Mouse (Mus musculus): ENCODE data around the gene Aarsd1.
"Not testable (repeated sequence)": the region's sequence is repeated elsewhere in the genome, so short reads cannot be mapped to it uniquely, and the experiment has no call there.

Gene Aarsd1

DNA sequence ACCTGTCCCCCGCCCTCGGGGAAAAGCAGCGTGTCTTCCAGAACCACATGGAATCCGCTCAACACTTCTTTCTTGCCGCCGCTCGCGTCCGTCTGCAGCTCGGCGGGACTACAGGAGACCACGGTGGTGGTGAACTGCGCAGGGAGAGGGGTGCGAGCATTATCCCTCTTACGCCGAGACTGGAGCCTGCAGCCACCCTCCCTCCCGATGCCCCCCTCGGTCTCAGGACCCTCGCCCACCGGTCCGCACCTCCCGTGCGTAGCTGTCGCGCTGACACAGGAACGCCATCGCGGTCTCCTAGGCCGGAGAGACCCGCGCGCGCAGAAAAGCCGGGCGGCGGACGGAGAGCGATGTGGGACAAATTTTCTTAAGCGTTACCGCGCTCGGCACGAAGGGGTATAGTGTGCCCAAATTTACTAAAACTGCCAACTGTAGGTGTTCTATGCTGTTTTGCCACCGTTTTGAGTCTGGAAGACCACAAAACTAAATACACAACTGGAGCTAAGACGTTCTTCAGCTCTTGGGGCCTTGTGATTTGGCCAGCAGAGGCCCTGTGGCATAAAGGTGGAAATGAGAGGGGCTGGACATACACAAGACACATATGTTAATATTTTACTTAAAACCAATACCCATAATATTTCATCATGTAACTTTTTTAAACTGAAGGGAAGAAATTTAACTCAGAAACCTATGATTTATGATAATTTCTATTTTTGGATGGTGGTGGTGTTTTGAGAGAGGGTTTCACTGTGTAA is at the start of gene Aarsd1:
TSS of gene Aarsd1 (minus strand) at position 515 of the 755 bp plus-strand sequence.
- DNase-seq: peak; percentile 91

GRCm38 (mm10) chr11:101466552-101466950 is 49.1 kb upstream of the Aarsd1 start:
- DNase-seq: not testable (repeated sequence)

DNA sequence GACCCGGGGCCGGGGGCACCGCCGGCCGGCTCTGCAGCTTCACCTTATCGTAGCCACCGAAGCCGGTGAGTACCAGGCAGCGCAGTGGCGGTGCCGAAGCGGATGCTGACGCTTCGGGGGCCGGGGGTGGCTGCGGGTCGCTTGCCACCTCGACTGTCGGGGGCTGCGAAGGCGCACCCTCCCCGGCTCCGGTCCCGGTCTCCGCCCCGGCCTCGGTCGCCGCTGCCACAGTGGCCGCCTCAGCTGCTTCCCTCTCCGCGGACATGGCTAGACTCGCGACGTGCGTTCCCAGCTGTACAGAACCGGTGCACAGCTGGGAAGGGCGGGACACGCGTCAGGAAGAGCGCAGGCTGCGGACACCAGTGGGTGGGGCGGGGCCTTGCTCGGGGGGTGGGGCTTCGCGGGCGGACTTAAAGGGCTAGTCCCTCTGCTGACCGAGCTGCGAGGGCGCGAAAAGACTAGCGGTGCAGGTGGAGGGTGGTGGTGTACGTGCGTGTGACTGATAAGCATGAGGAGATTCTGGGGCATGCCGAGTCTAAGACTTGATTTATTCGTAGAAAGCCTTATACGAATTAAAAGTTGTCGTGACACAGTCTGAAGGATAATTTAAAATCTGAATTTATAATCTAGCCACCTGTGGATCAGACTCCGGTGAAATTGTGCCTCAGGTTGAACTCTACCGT is 48.6 kb upstream of the Aarsd1 start, which contains the start of gene Vat1:
TSS of gene Vat1 (minus strand) at position 362 of the 683 bp plus-strand sequence.
- peak; percentile 82 for DNase-seq

DNA sequence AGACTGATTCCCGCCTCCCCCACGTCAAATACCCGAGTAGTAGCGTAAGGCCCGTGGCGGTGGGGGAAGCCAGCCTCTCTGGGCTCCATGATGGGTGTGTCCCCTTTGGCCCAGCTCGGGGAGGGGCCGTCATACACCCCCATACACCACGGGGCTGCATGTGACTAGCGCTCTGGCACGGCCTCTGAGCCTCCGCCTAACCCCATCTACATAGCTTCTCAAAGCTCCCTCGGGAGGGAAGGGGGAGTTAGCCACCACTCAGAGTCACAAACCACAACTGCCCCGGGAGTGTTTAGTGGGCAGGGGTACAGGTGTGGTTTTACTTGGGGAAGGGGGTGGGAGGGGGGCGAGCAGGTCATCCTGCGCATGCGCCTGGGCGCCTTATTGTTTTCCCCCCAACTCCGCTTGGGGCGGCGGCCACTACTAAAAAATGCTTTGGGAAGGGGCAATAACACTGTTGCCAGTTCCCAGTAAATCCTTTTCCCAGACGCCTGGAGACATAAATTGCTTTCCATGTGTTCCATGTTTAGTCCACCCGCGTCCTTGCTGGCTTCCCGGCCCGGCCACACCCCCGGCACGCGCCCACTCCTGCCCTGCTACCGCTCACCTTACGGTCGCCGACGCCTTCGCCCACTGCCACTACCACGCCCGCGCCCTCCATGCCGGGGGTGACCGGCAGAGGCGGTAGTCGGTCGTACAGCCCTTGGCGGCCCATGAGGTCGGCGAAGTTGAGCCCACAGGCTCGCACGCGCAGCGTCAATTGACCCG is 47.9 kb upstream of the Aarsd1 start:
- peak; percentile 76 for DNase-seq

DNA sequence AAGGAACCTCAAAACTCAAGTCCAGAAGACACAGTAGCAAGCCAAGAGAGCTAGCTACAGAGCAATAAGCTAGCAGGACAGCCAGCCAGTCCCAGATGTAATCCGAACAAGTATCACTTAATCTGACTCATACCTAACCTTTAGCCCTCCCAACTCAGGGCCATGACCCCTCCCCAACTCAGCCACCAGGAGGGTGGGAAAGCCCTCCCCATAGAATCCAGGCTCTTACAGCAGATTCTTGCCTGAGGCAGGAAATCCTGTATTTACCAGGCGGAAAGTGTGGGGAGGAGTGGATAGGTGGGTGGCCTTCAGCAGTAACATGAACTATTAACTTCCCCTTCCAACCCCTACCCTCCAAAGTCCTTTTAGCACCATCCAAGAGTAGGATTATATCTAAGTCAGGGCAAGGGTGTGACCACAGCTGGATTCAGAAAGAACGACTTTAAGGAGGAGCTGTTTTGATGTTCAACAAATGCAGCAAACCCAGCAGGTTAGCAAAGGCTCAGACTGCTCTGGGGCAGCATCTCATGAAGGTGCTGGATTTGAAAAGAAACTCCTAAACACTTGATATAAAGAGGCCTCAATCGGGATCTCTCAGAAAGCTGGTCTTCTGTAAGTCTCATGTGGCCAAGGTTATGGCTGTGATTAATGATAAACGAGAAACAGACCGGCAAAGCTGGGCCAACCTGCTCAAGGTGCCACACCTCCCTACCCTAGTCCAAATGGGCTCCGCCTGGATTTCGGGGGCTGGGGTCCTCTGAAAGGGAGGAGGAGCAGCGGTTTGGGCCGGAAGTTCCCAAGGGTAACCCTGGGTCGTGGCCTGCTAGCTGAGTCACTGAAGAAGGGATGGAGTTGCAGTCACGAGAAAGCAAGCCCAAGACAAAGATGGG is 47.0 kb upstream of the Aarsd1 start, which contains the start of gene Rnd2:
TSS of gene Rnd2 (plus strand) at position 789 of the 890 bp plus-strand sequence.
- DNase-seq: no peak

DNA sequence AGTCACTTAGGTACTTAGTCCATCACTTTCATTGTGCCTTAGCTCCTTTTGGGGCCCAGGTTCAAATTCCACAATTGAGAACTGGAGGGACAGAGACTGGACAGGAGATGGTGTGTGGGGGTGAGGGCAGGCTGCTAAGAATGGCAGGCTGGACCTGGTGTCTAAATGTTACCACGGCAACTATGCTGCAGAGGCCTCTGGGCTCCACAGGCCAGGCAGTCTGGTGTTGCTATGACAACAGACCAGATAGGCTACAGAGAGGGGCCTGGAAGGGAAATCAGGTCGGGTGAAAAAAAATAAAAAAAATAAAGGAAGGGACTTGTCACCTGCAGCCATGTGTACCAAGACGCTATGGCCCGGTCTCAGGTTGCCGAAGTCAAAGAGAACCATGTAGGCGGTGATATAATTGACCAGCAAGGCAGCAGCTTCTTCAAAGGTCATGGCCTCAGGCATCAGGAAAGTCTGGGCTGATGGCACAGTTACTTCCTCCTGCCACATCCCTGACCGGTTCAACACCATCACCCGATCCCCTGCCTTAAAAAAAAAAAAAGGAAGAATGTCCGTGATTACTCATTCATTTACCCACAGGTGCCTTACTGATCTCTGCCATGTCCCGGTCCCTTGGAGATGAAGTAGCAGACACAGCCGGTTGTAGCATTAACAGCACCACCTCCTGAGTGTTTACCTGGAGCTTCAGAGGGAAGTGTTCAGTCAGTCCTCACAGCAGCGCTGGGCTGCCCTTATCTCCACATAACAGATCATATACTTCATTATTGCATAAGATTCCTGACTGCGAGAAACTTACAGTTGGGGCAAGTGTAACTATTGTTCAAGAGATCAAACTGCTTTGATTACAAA is 45.4 kb upstream of the Aarsd1 start:
- DNase-seq: peak; percentile 79

DNA sequence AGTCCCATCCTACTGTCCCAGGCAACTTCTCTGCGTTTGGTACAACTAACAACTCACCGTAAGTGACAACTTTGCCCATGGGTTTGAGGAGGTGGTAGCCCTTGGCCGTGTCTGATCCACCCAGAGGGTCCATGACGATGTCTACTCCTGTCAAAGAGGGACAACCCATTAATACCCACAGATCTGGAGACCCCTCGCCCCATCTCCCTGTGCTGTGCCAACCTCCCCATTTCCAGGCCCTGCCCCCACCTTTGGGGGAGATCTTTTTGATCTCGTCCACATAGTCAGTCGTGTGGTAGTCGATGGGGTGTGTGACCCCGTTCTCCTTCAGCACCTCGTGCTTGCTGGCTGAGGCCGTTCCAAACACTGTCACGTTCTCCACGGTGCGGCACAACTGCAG is 44.7 kb upstream of the Aarsd1 start:
- no peak for DNase-seq

DNA sequence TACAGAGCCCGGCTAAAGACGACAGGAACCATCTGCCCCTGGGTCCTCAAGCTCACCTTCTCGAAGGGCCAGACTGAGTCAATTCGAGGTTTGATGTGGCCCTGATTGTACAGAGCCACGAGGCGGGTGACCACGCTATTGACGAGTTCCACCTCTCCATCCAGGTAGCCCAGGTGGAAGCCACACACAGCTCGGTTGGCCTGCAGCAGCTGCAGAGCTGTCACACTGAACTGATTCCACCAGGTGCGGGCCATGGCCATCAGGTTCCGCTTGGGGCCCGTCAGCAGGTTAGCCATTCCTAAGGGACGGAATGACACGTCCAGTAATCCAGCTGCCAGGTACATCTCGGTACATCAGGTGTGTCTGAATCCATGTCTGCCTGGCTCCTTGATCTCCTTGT is 42.9 kb upstream of the Aarsd1 start:
- no peak for DNase-seq

DNA sequence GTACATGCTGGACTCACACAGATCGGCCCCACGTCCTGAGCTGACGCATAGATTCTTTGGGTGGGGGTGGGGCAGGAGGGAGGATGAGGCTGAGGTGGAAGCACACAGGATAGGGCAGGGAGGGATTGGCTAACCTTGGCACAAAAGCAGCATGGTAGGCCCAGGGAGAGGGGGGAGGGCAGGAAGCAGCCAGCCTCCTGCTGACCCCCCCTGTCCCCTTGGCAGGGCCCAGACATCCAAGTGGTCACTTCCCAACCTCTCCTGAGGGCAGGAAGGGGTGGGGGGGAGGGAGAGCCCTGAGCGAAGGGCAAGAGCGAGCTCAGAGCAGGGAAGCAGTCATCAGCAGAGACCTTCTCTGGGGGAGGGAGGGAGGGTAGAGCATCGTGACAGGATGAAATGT is 42.3 kb upstream of the Aarsd1 start:
- DNase-seq: no peak

DNA sequence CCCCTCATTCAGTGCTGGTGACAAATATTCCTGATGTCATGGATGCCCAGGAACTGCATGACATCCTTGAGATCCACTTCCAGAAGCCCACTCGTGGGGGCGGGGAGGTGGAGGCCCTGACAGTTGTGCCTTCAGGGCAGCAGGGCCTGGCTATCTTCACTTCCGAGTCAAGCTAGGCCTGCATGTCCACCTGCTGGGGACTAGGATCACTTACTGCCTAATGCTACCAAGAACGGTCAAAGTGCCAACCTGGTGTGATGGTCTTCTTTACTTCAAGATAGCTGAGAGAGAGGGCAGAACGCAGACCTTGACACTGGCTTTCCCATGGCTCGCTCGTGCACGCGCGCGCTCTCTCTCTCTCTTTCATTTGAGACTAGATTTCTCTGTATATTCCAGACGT is 40.8 kb upstream of the Aarsd1 start:
- no peak for DNase-seq

GRCm38 (mm10) chr11:101457631-101458030 is 40.2 kb upstream of the Aarsd1 start:
- no peak for DNase-seq

DNA sequence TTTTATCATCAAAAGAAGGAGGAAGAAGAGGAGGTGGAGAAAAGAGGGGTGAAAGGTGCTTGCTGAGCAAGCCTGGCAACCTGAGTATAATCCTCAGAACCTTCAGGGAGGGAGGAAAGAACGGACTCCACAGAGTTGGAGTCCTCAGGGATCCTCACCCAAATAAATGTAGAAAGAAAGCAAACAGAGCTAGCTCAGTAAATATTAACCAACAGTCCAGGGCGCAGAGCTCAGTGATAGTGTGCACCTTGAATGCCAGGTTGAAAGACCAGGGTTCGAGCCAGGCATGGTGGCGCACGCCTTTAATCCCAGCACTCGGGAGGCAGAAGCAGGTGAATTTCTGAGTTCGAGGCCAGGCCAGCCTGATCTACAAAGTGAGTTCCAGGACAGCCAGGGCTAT is 38.2 kb upstream of the Aarsd1 start:
- DNase-seq: no peak

- DNase-seq: no peak
Measured at GRCm38 (mm10) chr11:101454702-101455101, 37.3 kb upstream of the Aarsd1 start.

DNA sequence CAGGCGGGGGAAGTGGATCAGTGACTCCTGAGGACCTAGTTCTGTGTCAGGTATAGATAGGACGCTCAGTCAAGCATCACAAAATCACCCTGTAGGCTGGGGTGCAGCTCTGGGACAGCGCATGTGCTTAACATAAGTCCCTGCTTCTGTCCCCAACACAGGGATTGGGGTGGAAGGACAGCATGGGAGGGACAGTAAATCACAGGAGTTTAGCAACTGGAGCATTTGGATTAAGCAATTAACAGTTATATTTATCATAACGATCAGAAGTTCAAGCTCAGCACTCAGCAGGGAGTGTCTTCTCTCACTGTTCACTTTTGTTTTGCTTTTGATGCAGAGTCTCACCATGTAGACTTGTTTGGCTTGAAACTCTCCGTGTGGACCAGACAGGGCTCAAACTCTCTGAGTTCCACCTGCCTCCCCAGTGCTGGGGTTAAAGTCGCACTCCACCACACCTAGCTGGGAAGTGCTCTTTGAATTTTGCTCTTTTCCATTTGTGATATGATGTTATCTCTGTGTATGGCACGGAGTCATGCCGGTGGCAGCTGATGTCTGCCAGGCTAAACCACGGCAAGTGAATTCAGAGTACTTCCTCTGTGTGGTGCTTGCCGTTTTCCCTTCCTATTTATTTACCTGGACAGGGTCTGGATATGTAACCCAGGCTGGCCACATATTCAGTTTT is 34.8 kb upstream of the Aarsd1 start:
- DNase-seq: no peak

- no peak for DNase-seq
Measured at GRCm38 (mm10) chr11:101451536-101451935, 34.1 kb upstream of the Aarsd1 start.

DNA sequence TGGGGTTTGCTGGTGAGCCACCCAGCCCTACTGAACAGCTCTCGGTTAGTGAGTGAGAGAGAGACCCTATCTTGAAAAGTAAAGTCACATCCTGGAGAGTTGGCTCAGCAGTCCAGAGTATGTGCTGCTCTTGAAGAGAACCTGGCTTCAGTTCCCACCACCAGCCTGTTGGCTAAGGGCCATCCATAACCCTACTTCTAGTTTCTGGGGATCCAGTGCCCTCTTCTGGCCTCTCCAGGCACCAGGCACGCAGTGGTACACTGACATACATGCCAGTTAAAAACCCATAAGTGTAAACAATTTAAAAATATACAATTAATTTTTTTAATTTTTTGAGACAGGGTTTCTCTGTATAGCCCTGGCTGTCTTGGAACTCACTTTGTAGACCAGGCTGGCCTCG is 33.0 kb upstream of the Aarsd1 start:
- DNase-seq: no peak

DNA sequence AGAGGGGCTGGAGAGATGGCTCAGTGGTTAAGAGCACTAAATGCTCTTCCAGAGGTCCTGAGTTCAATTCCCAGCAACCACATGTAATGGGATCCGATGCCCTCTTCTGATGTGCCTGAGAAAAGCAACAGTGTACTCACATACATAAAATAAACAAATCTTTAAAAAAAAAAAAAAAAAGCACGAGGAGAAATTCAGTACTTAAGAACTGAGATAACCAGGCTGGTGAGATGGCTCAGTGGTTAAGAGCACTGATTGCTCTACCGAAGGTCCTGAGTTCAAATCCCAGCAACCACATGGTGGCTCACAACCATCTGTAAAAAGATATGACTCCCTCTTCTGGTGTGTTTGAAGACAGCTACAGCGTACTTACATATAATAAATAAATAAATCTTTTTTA is 32.2 kb upstream of the Aarsd1 start:
- DNase-seq: not testable (repeated sequence)

- DNase-seq: no peak
Measured at GRCm38 (mm10) chr11:101448899-101449298, 31.5 kb upstream of the Aarsd1 start.

DNA sequence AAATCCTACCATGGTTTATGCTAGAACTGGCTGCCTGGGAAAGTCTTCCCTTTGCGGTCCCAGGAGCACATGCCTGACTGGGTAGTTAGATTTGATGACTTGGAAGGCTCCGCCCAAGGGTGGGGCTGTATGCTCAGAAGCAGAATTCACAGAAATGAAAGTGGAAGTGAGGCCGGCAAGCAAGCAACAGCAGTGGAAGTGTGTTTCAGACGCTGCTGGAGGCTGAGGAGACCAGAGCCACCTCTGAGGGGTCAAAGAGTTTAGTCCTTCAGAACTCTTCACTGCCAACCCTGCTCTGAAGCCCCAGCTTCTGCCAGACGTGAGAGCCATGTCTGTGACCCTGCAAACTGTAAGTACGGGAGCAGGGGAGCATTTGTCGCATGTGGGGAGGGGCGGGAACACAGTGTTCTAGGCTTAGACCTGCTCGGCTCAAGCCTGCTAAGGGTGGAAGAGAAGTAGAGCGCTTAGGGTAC is 30.9 kb upstream of the Aarsd1 start, which contains the start of gene Ifi35:
TSS of gene Ifi35 (plus strand) at position 134 of the 473 bp plus-strand sequence.
- peak; percentile 51 for DNase-seq

DNA sequence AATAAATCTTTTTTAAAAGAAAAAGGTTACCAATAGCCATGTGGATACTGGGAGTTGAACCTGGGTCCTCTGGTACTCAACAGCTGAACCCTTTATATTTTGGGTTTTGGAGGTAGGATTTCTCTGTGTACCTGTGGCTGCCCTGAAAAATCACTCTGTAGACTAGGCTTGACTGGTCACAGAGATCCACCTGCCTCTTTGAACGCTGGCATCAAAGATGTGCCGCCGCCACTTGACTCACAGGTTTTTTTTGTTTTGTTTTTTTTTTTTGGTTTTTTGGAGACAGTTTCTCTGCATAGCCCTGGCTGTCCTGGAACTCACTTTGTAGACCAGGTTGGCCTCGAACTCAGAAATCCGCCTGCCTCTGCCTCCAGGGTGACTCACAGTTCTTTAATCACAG is 30.4 kb upstream of the Aarsd1 start:
- no peak for DNase-seq

DNA sequence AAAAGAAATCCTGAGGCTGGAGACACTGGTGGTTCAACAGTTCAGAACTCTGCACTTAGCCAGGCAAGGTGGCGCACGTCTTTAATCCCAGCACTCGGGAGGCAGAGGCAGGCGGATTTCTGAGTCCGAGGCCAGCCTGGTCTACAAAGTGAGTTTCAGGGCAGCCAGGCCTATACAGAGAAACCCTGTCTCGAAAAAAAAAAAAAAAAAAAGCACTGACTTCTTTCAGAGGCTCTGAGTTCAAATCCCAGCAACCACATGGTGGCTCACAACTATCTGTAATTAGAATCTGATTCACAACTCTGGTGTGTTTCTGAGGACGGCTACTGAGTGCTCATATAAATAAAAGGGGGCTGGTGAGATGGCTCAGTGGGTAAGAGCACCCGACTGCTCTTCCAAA is 29.4 kb upstream of the Aarsd1 start:
- not testable (repeated sequence) for DNase-seq

All from embryo, embryonic 11 days (tissue).